Mouse (Mus musculus): ENCODE data around the gene Slc43a2. TPM values are rescaled to one million over a fixed set of nuclear protein-coding genes. Genes with fewer than 3 reads are reported as not detected.
"Not testable (repeated sequence)": the region's sequence is repeated elsewhere in the genome, so short reads cannot be mapped to it uniquely, and the experiment has no call there.

Slc43a2 gene
- polyA plus RNA-seq, 1 experiment from 2014 or later: 6.4 TPM

DNA sequence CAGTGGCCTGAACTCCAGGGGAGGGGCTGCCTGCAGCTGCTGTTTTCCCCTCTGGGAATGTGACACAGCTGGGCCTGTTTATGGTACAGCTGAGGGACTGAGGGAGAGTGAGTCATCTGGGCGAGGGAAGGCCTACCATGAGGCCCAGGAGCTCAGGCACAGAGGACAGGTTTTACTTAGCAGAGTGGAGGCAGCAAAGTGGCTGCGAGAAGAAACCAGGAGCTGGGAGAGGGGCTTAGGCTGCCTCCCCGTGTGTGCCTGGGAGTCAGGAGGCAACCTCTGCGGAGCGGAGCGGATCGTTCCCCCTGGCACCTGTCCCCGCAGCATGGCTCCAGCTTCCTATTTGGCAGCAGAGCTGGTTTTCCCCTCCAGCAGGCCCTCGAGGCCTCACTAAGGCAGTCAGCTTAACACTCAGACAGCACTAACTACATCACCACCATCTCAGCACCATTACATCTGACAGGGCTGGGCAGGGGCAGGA lies 20.5 kb downstream of the Slc43a2 start:
- Histone ChIP-seq H3K36me3 (ENCODE audit: insufficient read depth) (no peaks in the 10 kb centered on the region), H3K4me2 (no peak overlapping the region), H3K4me1 (ENCODE audit: insufficient read depth) (peaks cover 21% of the 10 kb centered on the region; the same call in 1 of the 2 replicates), H3K27me3 (ENCODE audit: insufficient read depth, low read length) (no peaks in the 10 kb centered on the region), H3K9ac (peak overlapping the region; percentile 35), H3K27ac (ENCODE audit: low read depth) (peak overlapping the region; percentile 71), H3K4me3 (ENCODE audit: low read depth, low read length) (no peak overlapping the region), H3K9me3 (ENCODE audit: low read depth, low read length) (no peaks in the 10 kb centered on the region)
- DNase-seq (peak; percentile 42), ATAC-seq (ENCODE audit: insufficient read depth) (peak; percentile 21; the same call in 1 of the 2 replicates)
- 60% methylated on average over 9 of the region's 9 CpGs for WGBS
- TF ChIP-seq CTCF (IDR thresholded peaks at IDR 0.05; ENCODE audit: low read depth): no peak

DNA sequence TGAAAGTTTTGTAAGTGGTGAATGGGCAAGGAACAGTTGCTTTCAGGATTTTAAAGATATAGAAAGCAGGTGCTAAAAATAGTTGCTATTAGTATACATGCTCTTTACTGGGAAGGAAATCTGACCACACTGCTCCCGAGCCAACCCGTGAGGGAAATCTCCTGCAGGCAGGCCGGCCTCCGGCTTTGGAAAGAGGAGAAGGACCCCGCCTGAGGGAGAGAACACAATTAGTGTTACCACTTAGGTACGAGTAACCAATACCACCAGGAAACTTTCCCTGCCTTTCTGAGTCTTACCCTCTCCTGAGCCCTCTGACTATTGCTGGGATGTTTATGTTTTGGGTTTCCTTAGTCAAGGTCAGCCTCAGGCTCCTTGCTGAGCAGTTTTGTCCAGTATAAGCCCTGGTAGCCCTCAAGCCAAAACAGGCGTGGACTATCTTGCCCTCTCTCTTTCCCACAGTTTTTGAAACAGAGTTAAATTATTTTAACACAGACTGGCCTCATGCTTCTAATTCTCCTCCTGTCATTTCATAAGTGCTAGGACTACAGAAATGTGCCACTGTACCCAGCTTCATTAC lies 21.5 kb downstream of the Slc43a2 start:
- Histone ChIP-seq H3K27me3 (ENCODE audit: insufficient read depth, low read length) (no peaks in the 10 kb centered on the region), H3K9ac (no peak overlapping the region), H3K4me1 (ENCODE audit: insufficient read depth) (peaks cover 21% of the 10 kb centered on the region; the same call in 1 of the 2 replicates), H3K27ac (ENCODE audit: low read depth) (peak overlapping the region; percentile 71; the same call in 1 of the 2 replicates), H3K4me2 (no peak overlapping the region), H3K4me3 (ENCODE audit: low read depth, low read length) (no peak overlapping the region), H3K9me3 (ENCODE audit: low read depth, low read length) (no peaks in the 10 kb centered on the region), H3K36me3 (ENCODE audit: insufficient read depth) (no peaks in the 10 kb centered on the region)
- DNase-seq: no peak
- ATAC-seq (ENCODE audit: insufficient read depth): no peak
- no peak for TF ChIP-seq CTCF (IDR thresholded peaks at IDR 0.05; ENCODE audit: low read depth)
- WGBS: 50% methylated on average over 7 of the region's 7 CpGs

DNA sequence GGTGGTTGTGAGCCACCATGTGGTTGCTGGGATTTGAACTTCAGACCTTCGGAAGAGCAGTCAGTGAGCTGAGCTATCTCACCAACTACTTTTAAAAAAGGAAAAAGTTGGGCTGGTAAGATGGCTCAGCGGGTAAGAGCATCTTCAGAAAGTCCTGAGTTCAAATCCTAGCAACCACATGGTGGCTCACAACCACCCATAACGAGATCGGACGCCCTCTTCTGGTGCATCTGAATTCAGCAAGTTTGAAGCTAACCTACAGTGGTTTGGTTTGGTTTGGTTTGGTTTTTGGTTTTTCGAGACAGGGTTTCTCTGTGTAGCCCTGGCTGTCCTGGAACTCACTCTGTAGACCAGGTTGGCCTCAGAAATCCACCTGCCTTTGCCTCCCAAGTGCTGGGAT lies 24.5 kb downstream of the Slc43a2 start:
- H3K4me1 ChIP-seq (ENCODE audit: insufficient read depth): peaks cover 10% of the 10 kb centered on the region; the same call in 1 of the 2 replicates
- H3K27ac ChIP-seq (ENCODE audit: low read depth); DNase-seq; H3K27me3 ChIP-seq (ENCODE audit: insufficient read depth, low read length); H3K9ac ChIP-seq; H3K4me3 ChIP-seq (ENCODE audit: low read depth, low read length); H3K9me3 ChIP-seq (ENCODE audit: low read depth, low read length); H3K36me3 ChIP-seq (ENCODE audit: insufficient read depth); ATAC-seq (ENCODE audit: insufficient read depth); H3K4me2 ChIP-seq: not testable (repeated sequence)
- 90% methylated on average over 6 of the region's 6 CpGs for WGBS

DNA sequence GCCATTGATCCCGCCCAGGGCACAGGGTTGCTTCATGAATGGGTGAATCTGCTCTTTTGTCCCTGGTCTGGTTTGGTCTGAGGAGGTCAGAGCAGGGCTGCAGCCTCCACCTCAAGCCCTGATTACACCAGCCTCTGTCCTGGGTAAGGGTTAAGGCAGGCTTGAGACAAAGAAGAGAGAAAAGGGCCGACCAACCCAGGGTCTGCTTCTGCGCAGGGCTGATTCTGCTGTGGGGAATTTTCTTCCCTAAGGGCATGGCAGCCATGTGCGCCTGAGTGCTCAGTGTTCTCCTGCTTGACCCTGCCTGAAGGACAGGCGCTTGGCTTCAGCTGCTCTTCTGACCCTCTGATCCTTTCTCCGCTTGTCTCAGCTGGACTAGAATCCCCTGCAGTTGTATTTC lies 25.6 kb downstream of the Slc43a2 start:
- H3K9me3 ChIP-seq (ENCODE audit: low read depth, low read length): no peaks in the 10 kb centered on the region
- peaks cover 4% of the 10 kb centered on the region; the same call in 1 of the 2 replicates for H3K4me1 ChIP-seq (ENCODE audit: insufficient read depth)
- 85% methylated on average over 6 of the region's 6 CpGs for WGBS
- H3K4me3 ChIP-seq (ENCODE audit: low read depth, low read length): no peak overlapping the region
- no peaks in the 10 kb centered on the region for H3K36me3 ChIP-seq (ENCODE audit: insufficient read depth)
- no peak overlapping the region for H3K4me2 ChIP-seq
- no peaks in the 10 kb centered on the region for H3K27me3 ChIP-seq (ENCODE audit: insufficient read depth, low read length)
- TF ChIP-seq CTCF (IDR thresholded peaks at IDR 0.05; ENCODE audit: low read depth): no peak
- DNase-seq (no peak), ATAC-seq (ENCODE audit: insufficient read depth) (no peak)
- H3K27ac ChIP-seq (ENCODE audit: low read depth): no peak overlapping the region
- H3K9ac ChIP-seq: no peak overlapping the region

DNA sequence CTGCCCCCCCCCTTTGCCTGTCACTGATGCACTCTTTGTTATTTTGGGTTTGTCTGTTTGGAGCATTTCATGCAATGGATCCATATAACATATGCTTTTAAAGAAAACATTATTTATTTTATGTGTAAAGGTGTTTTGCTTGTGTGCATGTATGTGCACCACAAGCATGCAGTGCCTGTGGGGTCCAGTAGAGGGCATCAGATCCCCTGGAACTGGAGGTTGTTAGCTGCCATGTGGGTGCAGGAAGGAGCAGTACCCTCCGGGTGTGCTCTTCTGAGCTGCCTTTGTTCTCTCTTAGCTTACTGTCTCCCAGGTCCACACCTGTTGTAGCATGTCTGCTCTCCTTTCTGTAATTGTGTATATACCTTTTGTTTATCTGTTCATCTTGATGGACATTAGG lies 26.6 kb downstream of the Slc43a2 start:
- Histone ChIP-seq H3K4me1 (ENCODE audit: insufficient read depth) (no peaks in the 10 kb centered on the region), H3K36me3 (ENCODE audit: insufficient read depth) (no peaks in the 10 kb centered on the region), H3K27ac (ENCODE audit: low read depth) (no peak overlapping the region), H3K27me3 (ENCODE audit: insufficient read depth, low read length) (no peaks in the 10 kb centered on the region), H3K4me2 (no peak overlapping the region), H3K9me3 (ENCODE audit: low read depth, low read length) (no peaks in the 10 kb centered on the region), H3K4me3 (ENCODE audit: low read depth, low read length) (no peak overlapping the region), H3K9ac (no peak overlapping the region)
- 87% methylated on average over 1 of the region's 1 CpGs for WGBS
- DNase-seq: no peak
- no peak for ATAC-seq (ENCODE audit: insufficient read depth)
- TF ChIP-seq CTCF (IDR thresholded peaks at IDR 0.05; ENCODE audit: low read depth): peak; percentile 40

DNA sequence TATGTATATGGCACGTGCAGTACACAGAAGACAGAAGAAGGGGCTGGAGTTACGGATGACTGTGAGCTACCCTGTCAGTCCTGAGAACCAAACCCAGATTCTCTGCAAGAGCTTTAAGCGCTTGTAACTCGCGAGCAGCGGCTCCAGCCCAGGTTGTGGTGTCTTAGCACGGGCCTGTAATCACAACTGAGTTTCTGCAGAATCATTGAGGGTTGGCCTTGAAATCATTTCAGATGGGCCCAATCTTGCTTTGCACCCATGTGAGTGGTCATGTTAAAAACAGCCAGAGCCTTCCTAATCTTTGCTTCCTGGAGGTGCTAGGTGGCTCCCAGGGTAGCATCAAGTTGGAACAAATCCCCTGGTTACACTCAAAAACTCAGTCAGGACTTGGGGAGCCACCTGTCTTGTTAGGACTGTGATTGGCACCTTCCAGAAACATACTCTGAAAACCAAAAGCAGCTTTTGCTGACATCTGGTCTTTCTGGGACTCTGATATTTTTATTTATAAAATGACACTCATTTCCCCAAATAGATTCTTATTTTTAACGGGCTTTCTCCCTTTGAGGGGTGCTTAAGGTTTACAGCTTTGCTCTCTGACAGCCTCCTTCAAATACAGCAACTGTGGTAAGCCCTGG lies 28.5 kb downstream of the Slc43a2 start:
- no peak overlapping the region for H3K4me3 ChIP-seq (ENCODE audit: low read depth, low read length)
- H3K36me3 ChIP-seq (ENCODE audit: insufficient read depth): no peaks in the 10 kb centered on the region
- 79% methylated on average over 8 of the region's 8 CpGs for WGBS
- no peaks in the 10 kb centered on the region for H3K27me3 ChIP-seq (ENCODE audit: insufficient read depth, low read length)
- H3K4me1 ChIP-seq (ENCODE audit: insufficient read depth): 0 out of 2 replicates have a peak, but pooled peaks cover 5% of the 10 kb centered on the region
- H3K4me2 ChIP-seq: no peak overlapping the region
- DNase-seq (no peak), ATAC-seq (ENCODE audit: insufficient read depth) (no peak)
- no peaks in the 10 kb centered on the region for H3K9me3 ChIP-seq (ENCODE audit: low read depth, low read length)
- H3K27ac ChIP-seq (ENCODE audit: low read depth): no peak overlapping the region
- no peak overlapping the region for H3K9ac ChIP-seq
- no peak for TF ChIP-seq CTCF (IDR thresholded peaks at IDR 0.05; ENCODE audit: low read depth)

DNA sequence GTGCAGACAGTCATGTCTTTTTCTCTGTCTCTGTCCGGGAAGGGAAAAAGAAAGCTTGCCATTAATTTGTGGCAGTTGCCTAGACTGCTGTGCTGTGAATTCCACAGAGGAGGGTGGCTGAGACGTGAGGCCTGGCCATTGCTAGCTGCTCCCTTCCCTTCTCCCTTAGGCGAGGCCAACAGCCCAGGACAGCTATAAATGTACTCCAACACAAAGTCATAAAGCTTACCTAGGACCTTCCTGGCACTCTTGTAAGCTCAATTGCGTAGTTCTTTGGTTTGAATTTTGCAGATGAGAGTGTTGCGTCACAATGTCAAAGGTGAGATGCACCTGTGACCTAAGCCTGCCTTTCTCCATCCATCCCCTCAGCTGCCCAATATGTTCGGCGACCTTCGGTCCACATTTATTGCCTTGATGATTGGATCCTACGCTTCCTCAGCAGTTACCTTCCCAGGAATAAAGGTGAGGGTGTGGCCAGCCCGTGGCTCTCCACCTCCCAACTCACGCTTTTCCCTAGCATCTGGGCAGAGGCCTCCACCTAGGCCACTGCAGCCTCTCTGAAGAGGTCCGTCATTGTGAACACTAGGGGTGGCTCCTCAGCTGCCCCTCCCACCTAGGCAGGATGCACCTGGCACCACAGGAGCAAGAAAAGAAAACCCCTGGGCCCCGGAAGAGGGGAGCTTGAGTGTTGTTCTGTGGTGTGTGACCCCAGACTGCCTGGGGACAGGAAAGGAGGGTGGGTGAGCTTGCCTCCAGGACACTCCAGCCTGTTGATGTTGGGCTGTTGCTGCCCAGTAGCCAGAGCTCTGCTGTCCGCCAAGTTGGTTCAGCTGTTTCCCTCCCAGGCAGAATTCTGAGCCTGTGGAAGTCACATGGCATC lies 29.3 kb downstream of the Slc43a2 start:
- no peak overlapping the region for H3K4me3 ChIP-seq (ENCODE audit: low read depth, low read length)
- no peak for ATAC-seq (ENCODE audit: insufficient read depth)

More for the DNA sequence above, 29.3 kb downstream of the Slc43a2 start:
- Histone ChIP-seq H3K4me2 (no peak overlapping the region), H3K4me1 (ENCODE audit: insufficient read depth) (0 out of 2 replicates have a peak, but pooled peaks cover 6% of the 10 kb centered on the region), H3K36me3 (ENCODE audit: insufficient read depth) (no peaks in the 10 kb centered on the region), H3K27me3 (ENCODE audit: insufficient read depth, low read length) (no peaks in the 10 kb centered on the region), H3K27ac (ENCODE audit: low read depth) (no peak overlapping the region), H3K9ac (no peak overlapping the region), H3K9me3 (ENCODE audit: low read depth, low read length) (no peaks in the 10 kb centered on the region)
- no peak for DNase-seq
- no peak for TF ChIP-seq CTCF (IDR thresholded peaks at IDR 0.05; ENCODE audit: low read depth)
- 69% methylated on average over 14 of the region's 14 CpGs for WGBS
